Mouse (Mus musculus) olfactory bulb, adult 2 months (tissue): ENCODE data around the gene Sall2. TPM values are rescaled to one million over a fixed set of nuclear protein-coding genes. Genes with fewer than 3 reads are reported as not detected.
A peak's percentile ranks its signal among the peaks of the same experiment; 100 is the strongest.

Experiments used
- H3K27ac ChIP-seq: fragments of 200-500 bp; 2 replicates; pipeline ENCODE4 v1.5.1; 2012; ENCODE audit warnings: low read depth, low read length; ENCODE audit not compliant: insufficient read depth
- H3K4me1 ChIP-seq: fragments of 200-500 bp; 2 replicates; pipeline ENCODE4 v1.6.1; 2012; ENCODE audit warnings: low read length; ENCODE audit not compliant: control insufficient read depth, insufficient read depth
- H3K4me3 ChIP-seq: fragments of 200-500 bp; 2 replicates; pipeline ENCODE4 v1.5.1; 2012; ENCODE audit warnings: mild to moderate bottlenecking, low read depth, low read length, moderate library complexity; ENCODE audit not compliant: insufficient read depth
- CTCF ChIP-seq: fragments of 200-500 bp; IDR thresholded peaks from 2 replicates; pipeline ENCODE4 v1.5.1; 2012; ENCODE audit warnings: low read depth, mild to moderate bottlenecking, low read length, moderate library complexity; ENCODE audit not compliant: insufficient read depth
- POLR2A ChIP-seq: fragments of 200-500 bp; IDR thresholded peaks from 2 replicates; pipeline ENCODE4 v1.6.1; 2012; ENCODE audit warnings: mild to moderate bottlenecking, low read depth, low read length, moderate library complexity; ENCODE audit not compliant: insufficient read depth
- WGBS: fragments of 180-500 bp; shearing (Covaris S2); methylation state at CpG from one replicate; pipeline ENCODE4 v1.1.7; 2018; 5-methylcytosine and 5-hydroxymethylcytosine counted together
- polyA plus RNA-seq: library from polyadenylated mRNA; stranded (reverse); fragments of >200 nt; gene quantifications from 2 replicates; pipeline ENCODE4 v1.2.4, GENCODE M21; 2012; ENCODE audit warnings: low replicate concordance; ENCODE audit not compliant: missing spikeins, insufficient read depth, insufficient read length

The Sall2 gene
- polyA plus RNA-seq = not detected in 2 replicates

DNA sequence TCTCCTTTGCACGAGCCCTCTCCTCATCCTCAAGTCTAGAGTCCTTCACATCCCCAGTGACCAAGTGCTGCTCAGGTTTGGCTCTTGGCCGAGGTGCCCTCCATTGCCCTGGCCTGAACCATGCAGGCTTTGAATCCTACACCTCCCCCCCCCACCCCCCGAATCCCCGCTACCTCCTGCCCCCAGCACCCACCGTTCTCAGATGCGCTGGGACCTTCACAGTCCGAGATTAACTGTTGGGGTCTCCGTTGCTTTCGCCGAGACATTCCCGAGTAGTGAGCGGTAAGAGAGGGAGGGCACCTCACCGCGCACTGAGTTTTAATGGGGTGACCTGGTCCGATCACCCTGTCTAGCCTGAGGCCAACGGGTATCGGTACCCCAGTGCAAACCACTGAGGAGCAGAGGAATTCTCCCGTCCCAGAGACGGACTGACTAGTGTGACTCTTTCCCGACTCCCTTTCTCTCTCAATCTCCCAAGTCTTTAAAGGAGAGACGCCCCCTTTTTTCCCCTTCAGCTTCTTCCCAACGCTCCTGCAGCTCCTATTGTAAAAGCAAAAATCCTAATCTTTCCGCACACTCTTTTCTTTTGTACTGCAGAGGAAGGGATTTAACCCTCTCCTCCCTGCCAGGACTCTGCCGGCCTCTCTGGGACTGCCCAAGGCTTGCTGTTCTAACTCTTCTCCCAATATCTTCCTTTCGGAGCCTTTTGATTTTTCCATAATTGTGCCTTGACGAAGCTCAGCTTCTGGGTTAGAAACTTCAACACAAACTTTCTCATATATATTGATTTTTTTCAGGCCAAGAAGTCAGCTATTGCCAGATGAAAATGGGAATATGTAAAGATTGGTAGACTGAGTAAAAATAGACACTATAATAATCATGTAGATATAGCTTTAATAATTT is at the start of gene Sall2:
Gene Sall2 (minus strand): TSS at position 853 of the 903 bp plus-strand sequence.
- no peak for TF ChIP-seq POLR2A
- no peak for TF ChIP-seq CTCF
- H3K27ac ChIP-seq = 0 out of 2 replicates have a peak within 1 kb of the TSS, but pooled peaks have one; percentile 24
- peak within 1 kb of the TSS; percentile 52 for H3K4me3 ChIP-seq
- WGBS = 4% methylated on average over 26 of the region's 26 CpGs
- H3K4me1 ChIP-seq = peaks cover 8% of the 10 kb centered on the region

DNA sequence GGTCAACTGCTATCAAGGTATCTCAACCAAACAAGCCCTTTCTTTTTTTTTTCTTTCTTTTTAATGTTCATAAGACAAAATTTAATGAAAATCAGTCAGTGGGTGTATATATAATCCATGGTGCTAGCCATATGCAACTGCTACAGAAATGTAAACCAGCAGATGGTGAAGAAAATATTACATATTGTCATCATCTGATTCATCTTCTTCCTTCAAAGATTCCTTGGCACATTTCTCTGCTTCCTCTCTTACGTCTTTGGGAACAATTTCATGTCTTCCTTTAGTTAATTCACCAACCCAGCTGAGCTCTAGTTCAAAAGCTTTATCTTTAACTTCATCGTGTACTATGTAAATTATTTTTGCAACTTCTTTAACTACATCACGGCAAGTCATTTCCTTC is 40.2 kb upstream of the Sall2 start:
- no peak overlapping the region for H3K27ac ChIP-seq
- H3K4me1 ChIP-seq = no peaks in the 10 kb centered on the region
- TF ChIP-seq POLR2A (no peak), CTCF (no peak)
- 86% methylated on average over 3 of the region's 3 CpGs for WGBS
- no peak overlapping the region for H3K4me3 ChIP-seq

DNA sequence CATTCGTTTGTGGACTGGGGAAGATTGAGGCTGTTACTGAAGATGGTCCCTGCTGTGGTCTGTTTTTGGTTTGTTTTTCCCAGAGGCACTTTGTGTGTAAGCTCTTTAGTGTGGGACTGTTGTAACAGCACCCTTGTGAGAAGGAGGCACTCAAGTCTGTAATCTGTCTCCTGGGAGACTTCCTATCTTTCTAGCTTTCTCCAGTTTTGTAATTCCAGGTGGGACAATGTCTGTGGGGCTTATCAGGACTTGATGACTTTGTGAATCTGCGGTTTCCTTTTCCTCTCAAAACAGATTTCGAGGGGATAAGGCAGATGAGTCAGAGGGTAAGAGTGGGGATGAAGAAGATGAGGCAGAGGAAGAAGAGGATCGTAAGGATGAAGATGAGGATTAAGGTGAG is 27.7 kb upstream of the Sall2 start, which contains the start of gene Olfr1513:
Gene Olfr1513 (minus strand): TSS at position 101 of the 400 bp plus-strand sequence.
- TF ChIP-seq CTCF (no peak), POLR2A (no peak)
- WGBS = 86% methylated on average over 4 of the region's 4 CpGs
- H3K4me1 ChIP-seq = no peaks in the 10 kb centered on the region
- H3K27ac ChIP-seq = no peak within 1 kb of the TSS
- H3K4me3 ChIP-seq = no peak within 1 kb of the TSS

DNA sequence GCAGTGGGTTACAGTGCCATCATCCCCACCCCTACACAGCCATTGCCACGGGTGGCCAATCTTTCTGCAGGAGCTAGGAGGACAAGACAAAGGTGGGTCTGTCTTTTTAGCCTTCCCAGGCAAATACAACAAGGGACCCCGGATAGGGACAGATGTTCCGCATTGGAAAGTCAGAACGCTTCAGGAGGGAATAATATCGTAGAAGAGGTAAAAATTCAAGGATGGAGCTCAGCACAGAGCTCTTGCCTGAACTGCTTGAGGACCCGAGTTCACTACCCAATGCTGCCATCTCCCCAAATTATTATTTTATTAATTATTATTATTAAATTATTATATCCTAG is 10.9 kb upstream of the Sall2 start:
- Histone ChIP-seq H3K4me3 (peak overlapping the region; percentile 46), H3K4me1 (0 out of 2 replicates have a peak, but pooled peaks cover 9% of the 10 kb centered on the region), H3K27ac (peak overlapping the region; percentile 73; the same call in 1 of the 2 replicates)
- WGBS = 51% methylated on average over 6 of the region's 6 CpGs
- TF ChIP-seq POLR2A (no peak), CTCF (no peak)

DNA sequence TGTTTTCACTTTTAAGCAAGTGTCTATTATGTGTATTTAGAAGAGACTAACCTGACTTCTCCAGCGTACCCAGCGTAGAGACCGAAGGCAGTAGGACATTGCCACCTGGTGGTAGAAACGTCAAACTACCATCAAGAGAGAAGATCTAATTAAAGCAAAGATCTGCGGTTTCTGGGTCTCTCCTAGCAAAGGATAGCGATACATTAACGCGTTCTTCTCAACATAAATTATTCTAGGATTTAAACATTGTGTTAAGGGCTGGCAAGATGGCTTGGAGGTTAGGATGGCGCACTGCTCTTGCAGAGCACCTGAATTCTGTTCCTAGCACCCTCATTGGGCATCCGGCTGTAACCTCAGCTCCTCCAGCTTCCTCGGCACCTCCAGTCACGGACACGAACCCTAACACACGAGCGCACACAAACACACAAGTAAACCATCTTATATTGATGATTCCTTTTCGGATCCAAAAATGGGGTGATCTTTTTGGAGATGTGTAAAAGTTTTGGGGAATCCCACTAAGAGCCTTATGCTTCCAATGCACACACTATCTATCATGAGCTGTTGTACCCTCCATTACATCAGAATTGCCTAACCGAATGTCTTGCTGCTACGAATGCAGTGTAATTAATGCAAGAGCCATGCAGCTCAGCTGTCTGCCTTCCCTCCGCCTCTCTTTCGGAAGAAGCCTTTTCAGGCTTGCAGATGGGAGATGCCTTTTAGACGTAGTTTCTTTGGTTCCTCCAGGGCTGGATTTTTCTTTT is 10.4 kb upstream of the Sall2 start:
- WGBS = 7% methylated on average over 21 of the region's 21 CpGs
- H3K4me3 ChIP-seq = peak overlapping the region; percentile 46
- H3K4me1 ChIP-seq = 0 out of 2 replicates have a peak, but pooled peaks cover 8% of the 10 kb centered on the region
- peak overlapping the region; percentile 82; the same call in 1 of the 2 replicates for H3K27ac ChIP-seq
- no peak for TF ChIP-seq POLR2A
- TF ChIP-seq CTCF = no peak

DNA sequence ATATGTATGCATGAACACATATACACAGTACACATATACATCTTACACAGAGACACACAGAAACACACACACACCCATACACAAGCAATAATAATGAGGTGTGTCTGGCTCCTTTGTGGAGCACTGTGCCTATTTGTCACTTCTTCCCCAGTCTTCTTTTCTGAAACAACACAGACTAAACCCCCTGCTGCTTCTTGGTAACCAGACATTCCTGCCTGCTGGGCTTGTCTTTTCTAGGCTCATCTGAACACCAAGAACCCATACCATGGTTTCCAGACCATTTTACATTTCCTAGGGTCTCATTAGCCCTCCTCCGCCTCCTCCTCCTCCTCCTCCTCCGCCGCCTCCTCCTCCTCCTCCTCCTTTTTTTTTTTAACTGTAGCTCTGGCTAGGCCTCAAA is 3.6 kb upstream of the Sall2 start:
- Histone ChIP-seq H3K4me1 (peaks cover 8% of the 10 kb centered on the region), H3K27ac (no peak overlapping the region), H3K4me3 (no peak overlapping the region)
- TF ChIP-seq CTCF (no peak), POLR2A (no peak)
- 67% methylated on average over 1 of the region's 3 CpGs for WGBS

DNA sequence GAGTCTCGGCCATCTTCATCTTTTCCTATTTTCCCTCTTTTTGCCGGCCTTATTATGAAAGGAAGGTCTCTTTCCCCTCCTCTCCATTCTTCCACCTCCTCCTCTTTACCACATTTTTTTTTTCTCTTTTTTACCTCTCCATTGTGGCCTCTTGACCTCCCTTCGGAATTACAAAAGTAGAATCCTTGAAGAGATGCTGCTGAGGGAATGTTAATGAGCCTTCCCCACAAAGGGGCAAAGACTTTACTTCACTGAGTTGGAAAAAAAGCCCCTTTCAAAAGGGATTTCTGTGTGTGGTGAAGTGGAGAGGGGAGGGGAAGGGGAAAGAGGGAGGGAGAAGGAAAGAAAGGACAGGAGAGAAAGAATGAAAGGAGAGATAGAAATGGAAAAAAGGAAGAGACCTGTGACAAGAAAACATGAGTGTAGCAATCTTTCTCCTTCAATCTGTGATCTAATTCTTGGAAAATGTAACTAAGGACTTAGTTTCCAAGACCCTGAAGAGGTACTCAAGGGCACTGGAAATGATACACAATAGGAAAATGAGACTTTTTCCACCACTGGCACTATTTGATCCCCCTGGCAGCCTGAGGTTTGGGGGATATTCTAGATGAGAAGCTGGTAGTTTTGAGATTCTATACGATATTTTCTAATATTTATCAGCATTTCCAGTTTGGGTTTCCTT is 2.6 kb upstream of the Sall2 start:
- Histone ChIP-seq H3K27ac (no peak overlapping the region), H3K4me1 (peaks cover 8% of the 10 kb centered on the region), H3K4me3 (no peak overlapping the region)
- TF ChIP-seq CTCF (no peak), POLR2A (no peak)
- WGBS = 29% methylated on average over 4 of the region's 4 CpGs

DNA sequence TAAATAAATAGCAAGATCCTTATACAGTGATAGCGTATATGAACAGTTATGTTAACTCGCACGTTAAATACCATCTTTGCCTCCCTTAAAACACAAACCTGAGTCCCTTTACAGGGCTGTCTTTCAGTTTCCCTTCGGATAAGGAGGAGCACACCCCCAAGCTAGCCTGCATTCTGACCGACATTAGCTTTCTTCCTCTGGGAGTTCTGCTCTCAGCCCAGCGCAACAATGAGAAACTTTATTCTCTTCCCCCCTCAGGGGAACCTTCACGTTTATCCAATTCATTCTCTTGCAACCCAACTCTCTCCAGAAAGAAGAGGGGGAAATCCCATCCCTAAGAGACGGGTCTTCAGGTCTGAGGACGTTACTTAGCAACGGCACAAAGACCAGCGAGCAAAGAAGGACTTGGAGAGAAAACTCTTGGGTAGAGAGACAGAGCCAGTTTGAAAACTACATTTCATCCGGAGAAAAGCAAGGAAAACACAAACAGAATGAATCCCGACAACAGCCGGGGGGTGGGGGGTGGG is 1.1 kb downstream of the Sall2 start:
- no peak for TF ChIP-seq CTCF
- 0 out of 2 replicates have a peak overlapping the region, but pooled peaks have one; percentile 24 for H3K27ac ChIP-seq
- H3K4me1 ChIP-seq = peaks cover 8% of the 10 kb centered on the region
- 3% methylated on average over 14 of the region's 14 CpGs for WGBS
- peak overlapping the region; percentile 52; the same call in 1 of the 2 replicates for H3K4me3 ChIP-seq
